Mouse (Mus musculus): ENCODE measurements around the gene Tcf7l2.

The Tcf7l2 gene

DNA sequence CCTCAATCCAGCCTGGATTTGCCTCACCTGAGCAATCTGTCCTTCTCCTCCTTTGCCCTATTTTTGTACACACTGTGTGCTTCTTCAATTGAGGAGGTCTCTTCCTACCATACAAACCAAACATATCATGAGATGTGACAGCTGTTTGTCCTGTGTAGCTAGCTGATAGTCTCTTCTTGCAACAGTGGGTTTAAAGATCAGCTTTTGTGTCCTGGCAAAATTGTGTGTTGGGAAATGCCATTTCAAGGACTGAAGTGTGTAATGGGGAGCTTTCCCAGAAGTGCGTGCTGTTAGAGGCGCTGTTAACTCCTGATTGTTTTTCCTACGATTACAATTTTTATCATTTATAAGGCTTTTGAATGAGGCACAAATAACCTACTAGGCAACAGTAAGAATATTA is 174.6 kb downstream of the Tcf7l2 start:
- no peak for DNase-seq

DNA sequence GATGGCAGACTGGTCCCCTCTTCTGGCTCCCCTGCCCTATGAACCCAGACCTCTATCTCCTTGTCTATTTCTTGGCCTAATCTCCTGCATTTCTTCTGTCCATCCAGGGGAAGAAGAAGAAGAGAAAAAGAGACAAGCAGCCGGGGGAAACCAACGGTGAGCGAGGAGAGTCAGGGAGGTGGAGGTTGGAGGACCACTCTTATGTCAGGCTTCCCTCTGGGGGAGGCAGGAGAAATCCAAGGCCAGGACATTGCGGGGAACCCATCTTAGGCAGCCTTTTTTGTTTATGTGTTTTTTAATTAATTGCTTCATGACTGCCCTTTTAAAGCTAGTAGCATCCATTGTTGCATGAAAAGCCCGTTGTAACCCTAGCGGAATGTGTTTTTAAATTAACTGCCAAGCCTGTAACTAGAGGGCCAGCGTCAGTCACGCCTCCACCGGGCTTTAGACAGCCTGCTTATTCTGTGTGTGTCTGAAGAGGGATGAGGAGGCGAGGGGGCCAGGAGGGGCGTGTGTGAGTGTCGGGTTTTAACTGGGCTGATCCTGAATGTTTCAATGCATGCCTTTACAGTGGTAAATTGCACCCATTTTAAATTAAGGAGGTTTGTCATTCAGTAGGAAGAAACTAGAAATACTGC is 182.3 kb downstream of the Tcf7l2 start:
- no peak for DNase-seq

DNA sequence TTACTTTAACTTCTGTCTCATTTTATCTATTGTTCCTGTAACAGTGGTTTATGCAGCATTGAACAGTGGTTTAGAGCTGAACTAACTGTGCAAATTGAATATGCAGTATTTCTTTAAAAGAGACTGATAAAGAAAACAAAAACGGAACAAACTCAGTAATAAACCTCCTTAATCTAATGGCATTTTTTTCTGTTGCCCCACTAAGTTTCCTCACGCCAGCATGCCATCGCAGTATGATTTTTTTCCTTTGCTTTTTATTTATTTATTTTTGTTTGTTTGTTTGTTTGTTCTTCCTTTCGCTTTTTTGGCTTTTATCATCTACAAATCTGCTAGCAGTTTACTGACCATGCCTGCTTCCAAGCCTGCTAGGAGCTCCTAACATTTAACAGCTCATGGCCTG is 183.2 kb downstream of the Tcf7l2 start:
- no peak for DNase-seq

DNA sequence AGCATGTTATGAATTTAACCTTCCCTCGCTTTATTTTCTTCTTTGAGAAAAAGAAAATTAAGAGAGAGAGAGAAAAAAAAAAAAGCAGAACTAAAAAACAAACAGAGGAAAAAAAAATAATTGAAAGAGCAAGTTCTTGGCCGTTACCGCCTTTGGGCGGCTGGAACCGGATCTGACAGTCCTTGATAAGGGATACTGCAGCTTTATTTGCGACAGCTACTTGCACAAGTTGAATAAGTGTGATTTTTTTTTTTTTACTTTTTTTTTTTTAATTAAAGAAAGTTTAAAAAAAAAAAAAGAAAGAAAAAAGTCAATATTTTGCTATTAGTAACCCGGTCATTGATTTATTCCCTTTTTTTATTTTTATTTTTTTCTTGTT is 183.8 kb downstream of the Tcf7l2 start:
- no peak for DNase-seq

DNA sequence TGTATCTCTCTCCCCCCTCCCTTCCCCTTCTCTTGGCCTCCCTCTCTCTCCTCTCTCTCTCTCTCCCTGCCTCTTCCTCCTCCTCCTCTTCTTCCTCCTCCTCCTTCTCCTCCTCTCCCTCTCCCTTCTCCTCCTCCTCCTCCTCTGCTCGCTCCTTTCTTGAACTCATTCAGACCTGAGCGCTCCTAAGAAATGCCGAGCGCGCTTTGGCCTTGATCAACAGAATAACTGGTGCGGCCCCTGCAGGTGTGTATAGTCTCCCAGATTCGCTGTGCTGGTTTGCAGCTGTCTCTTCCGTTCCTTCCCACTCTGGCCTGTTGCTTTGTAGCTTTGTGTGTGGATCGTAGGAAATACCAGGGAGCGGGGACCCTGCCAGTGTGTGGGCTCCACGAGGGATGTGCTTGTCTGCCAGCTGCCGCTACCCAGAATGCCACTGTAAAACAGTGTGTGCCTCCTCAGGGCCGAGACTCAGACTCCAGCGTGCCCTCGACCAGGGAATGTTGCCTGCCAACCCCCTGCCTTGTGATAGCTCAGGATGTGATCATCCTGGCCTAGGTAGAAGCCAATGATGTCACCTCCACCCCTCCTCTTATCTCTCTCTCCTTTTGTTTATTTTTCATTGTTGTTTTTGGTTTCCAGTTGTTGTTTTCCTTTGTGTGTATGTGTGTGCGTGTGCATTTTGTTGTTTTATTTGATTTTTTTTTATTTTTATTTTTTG is 184.3 kb downstream of the Tcf7l2 start:
- DNase-seq: no peak

DNA sequence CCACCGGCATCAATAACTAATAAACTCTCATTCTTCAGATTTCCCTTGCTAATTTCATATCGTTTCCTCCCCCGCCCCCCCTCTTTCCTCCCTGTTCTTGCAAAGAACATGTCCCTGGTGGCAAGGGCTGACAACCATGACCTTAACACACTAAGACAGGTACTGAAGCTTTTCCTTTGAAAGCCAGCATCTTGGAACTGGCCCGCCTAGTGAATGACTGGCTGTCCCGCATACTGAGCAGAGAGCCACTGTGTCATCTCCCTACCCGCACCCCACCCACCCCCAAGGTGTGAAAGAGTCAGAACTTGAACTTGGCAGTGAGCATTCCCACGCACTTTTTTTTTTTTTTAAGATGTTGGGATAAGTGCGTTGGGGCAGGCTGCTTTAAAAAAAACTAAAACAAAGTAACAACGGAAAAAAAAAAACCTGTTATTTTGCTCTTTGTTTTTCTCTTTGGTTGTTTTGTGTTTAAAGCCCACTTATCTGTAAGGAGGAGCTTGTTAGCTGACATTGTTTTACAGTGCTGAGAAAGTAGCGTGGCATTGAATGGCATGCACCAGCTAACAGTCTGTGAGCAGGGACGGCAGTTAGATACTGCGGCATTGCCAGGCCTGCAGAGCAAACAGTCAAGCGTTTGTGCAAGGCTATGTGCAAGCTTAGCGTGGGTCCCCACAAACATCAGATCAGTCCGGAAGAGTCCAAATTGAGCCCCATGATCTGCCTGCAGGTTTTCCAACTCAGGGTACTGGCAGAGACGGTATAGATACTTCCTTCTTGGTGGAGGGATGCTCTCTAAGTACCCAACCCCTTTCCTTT is 185.4 kb downstream of the Tcf7l2 start:
- no peak for DNase-seq

DNA sequence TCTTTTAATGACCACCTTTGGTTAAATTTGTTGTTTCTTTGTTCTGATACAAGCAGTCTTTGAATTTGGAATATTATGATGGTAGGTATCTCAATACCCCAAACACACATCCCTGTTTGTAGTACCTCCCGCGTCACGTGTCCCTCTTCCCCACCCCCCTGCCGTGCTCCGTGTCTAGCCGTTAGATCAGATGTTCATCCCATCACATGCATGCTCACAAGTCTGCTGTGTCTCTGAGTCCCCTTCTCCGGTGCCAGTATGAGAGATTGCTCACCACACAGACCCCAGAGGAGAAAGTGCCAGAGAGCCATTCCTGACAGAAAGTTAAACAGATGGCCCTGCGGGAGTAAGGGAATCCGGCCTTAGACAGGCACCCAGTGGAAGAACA is 186.0 kb downstream of the Tcf7l2 start:
- no peak for DNase-seq

DNA sequence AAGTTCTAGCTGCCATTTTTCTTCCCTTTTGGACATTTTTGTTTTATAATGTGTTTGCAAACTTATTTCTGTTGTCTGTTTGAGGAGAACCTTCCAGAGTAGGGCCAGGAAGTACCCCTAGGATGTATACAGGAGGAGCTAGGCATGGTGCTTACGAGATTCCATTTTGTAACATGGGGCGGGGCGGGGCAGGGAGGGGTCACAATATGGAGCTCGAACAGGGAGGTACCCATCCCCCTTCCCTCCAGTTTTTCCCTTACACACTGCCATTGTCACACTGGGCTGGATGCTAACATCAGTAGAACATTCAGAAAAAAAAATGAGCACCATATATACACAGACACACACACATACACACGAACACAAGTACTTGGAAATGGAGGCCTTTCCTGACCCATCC is 187.1 kb downstream of the Tcf7l2 start:
- no peak for DNase-seq

DNA sequence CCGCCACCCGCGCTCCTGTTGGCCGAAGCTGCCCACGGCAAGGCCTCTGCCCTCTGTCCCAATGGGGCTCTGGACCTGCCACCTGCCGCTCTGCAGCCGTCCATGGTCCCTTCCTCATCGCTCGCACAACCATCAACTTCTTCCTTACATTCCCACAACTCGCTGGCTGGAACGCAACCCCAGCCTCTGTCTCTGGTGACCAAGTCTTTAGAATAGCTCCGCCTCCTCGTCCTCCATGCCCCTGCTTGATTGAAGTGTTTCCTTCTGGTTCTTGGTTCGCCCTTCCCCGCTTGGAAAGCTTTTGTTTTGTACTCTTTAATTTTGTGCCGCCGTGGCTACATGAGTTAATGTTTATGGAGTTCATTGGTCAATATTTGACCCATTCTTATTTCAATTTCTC is 190.0 kb downstream of the Tcf7l2 start:
- DNase-seq: peak in 1 of 2 experiments; percentile 13

DNA sequence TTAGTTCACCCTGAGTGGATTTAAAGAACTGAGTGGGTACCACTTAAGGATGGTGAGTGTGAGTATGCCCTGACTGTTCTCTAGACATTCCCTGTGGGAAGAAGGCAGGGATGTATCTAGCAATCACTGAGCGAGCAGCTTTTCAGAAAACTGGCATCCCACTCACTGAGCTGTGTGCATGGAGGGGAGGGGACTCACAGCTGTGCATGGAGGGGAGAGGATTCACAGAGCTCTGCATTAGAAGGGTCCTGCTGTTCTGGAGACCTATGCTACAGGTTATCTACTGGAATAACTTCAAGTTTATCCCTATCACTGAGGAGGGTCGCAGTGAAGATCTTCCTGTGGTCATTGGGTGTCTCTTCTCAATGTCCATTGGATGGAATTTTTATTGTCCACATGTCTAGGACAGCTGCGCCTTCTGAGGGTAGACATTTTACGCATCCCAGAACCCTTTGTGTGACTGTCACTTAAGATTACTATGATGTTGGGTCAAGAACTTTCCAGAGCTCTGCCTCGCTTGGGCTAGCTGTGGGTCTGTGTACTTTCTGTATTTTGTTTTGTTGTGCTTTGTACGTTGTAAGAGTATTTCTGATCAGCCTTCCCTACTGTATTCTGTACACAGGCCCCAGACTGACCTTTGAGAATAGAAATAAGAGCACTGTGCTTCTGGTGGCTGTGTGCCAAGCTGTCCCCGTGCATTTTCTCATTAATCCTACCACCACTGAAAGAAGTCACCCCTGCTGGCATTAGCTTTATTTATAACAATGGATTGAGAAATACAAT is 192.5 kb downstream of the Tcf7l2 start:
- no peak for DNase-seq

DNA sequence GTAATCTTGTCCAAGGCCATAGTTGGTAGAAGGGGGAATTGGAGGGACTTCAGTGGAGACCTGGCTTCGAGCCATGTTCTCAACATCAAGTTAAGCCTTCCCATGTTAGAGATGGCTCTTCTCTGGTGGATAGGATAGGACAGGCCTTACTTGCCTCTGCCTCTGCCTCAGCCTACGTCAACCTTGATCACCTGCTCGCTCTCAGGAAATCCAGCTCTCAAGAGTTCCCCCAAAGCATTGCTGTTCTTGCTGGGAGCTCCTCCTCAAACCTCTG is 193.0 kb downstream of the Tcf7l2 start:
- DNase-seq: no peak

DNA sequence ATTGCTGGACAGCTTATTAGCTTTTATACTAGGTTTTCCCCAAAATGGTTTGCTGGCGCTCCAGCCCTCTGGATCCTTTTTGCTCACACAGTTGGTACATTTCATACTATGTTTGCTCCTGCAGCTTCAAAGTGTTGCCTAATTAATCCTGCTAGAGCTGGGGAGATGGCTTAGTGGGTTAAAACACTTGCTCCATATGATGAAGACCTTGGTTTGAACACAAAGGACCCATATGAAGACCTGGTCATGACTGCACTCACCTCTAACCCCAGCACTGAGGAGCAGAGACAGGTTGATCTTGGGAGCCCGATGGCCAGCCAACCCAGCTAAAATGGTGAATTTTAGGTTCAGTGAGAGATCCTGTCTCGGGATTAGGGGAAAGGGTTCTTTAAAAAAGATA is 195.4 kb downstream of the Tcf7l2 start:
- DNase-seq: no peak

DNA sequence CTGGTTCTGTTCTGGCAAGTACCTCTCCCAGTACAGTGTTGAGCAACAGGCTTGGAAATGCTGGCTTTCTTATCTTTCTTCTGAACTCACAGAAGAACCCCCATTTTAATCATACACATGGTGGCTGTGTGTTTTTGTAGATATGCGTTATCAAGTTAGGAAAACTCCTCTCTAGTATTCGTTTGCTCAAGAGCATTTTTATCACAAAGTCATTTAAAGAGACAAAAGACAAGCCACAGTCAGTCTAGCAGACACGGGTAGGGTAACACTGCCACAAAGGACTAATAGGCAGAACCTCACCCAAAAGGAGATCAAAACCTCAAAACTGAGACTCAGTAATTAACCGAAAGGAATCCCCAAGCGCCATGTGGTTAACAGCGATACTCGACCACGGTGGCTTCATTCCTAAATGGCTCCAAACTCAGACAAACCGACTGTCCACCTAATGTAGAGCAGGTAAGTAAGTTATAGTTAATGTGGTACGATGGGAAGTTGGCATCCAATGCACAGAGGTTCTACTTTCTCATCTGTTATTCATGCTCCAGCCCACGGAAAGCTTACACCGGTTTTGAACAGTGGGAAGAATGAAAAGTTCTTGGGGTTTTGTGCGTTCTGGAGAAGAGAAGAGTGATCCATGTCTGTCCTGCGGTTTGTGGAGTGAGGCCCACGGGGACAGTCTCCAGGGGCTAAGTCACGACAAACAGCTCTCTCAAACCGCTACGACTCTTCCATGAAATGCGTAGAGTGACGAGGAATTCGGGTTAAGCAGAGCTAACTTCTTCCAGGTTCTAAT is 196.8 kb downstream of the Tcf7l2 start:
- DNase-seq: no peak

DNA sequence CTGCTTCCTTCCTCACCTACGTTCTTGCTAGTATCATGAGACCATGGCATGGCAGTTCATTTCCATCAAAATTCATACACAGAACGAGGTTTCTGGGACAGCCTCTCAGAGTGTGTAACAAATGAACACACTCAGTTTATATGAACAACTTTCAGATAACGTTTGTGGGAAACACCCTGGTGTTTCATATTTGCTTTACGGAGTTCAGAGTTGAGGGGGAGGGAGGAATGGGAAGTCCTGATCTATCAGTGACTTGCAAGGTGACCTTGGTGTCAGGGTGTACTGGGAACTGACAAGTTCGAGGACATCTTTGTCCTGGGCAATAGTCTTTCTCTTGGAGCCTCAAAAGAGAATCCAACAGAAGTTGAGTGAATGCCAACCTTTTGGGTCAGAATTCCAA is 197.5 kb downstream of the Tcf7l2 start:
- no peak for DNase-seq

DNA sequence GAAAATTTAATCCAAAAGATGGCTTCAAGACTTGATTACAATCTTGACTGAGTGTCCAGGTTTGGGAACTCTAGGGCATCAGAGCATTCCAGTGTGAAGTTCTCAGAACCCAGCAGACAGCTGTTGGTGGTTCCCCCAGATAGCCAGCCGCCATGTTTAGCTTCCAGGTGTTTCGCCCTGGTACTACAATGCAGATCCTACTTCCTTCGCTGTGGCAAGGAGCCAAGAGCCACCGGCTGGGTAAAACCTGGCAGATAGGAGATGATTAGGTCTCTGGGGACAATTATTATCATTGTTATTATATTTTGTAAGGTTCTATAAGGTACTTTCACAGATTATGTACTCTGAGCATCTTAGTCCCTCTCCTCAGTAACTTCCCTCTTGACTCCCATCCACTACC is 198.1 kb downstream of the Tcf7l2 start:
- DNase-seq: no peak

DNA sequence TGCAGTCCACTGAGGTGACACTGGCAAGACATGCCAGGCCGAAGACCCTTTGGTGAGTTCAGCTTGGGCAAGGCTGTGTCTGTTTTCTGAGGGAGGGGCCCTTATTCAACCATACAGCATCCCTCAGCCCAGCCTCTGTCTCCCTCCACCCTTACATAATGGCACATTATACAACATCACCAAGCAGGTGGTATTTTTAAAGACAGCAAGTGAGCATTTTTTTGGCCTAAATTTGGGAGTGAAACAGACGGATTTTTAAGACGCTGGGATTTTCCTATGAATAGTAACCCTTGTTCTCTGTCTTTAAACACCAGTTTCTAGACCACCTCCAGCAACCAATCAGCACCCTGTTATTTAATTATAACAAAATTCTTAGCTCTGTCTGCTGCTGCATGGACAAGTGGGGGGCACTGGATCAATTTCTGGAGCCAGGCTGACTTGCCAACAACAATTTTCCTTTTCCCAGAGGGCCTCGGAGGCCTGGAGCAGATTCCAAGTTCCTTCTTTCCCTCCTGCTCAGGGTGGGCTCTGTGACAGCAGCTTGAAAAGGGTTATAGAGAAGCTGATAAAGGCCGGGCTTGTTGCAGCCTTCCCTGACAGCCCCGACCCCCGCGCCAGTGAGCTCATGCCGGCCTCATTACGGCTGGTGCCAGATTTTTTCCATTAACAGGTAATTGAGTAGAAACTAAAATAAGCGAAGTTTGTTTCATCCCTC is 199.1 kb downstream of the Tcf7l2 start:
- DNase-seq: no peak

DNA sequence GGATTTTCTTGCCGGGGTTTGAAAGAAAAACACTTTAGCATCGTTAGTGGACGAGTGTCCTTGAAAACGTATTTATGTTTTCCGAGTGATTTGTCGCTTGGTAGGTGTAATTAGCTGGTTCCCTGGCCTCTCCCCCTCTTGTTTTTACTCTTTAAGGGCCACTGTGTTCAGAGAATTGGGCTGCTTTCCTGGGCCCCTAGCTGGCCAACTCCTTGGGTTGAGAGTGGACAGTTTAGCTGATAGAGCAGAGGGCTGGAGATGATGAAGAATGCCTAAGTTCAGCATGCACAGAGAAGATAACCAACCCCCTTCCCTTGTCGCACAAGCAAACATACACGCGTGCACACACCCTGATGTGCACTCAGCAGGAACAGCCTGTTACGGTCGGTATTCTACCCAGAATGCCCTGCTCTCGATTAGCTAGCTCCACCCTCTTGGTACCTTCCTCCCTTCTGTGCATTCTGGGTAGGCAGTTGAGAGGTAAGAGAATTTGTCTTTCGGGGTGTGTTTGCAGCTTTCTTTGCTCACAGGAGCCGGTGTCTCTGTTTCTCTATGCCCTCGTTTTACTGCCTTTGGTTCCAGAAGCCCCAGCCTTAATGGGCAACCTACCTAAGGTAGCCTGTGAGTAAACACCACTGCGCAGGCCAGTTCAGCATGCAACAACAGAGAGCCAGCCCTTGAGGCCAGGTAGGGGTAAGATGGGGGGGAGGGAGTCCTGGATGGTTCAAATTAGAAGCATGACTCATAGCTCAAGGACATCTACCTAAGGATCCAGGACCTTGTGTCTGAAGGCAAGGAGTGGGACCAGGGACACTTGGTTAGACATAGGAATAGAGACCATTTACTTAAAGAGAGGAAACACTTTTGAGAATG is 199.9 kb downstream of the Tcf7l2 start:
- DNase-seq: no peak

DNA sequence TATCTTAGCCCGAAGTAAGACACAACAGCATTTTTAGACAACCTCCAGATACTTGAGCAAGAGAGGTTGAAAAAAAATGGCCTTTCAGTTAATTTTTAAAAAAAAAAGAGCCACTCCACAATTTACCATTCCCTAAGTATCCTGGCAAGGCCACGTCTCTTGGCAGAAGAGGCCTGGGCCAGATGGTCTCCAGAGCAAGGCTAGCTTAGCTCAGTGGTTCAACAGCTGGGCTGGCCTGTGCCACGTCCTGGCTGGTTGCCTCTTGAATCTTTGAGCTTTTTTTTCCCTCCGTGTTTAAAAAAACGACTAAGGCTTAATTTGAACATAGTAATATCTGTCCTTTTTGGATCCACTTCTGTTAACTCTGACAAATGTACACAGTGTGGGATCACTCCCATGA is 209.8 kb downstream of the Tcf7l2 start:
- no peak for DNase-seq

DNA sequence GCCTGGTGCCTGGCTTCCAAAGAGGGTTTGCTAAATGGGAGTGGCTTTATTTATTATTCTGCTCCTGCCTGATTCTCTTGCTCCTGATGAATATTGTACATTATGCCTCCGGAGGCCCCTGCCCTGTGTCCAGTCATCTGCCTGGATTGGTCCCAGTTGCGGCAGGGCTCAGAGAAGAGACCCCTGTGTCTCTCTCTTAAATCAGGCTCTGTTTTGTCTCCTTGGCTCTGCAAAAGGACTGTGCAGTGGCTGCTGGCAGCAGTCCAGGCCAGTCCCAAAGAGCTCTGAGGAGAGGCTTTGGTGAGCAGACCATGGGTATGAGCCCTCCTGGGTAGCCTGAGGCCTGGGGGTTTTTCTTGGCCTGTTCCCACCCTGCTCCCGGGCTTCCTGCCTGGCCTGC is 211.6 kb downstream of the Tcf7l2 start:
- DNase-seq: no peak

DNA sequence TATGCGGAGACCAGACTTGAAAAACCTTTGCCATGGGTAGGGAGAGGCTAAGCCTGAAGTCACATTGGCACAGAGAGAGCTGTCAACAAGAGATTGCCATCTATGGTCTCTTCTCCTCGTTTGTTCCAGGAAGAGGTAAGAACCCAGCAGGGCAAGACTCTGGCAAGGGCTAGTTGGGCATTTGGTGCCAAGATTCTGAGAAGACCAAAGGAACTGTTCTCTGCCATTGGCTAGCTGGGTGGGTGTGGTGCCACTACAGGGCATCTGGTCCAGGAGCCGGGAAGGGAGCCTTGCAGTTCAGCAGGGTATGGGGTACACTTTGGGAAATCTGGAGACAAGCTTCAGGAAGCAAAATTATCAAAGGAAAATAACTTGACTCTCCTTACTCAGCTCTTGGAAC is 213.5 kb downstream of the Tcf7l2 start:
- no peak for DNase-seq

DNA sequence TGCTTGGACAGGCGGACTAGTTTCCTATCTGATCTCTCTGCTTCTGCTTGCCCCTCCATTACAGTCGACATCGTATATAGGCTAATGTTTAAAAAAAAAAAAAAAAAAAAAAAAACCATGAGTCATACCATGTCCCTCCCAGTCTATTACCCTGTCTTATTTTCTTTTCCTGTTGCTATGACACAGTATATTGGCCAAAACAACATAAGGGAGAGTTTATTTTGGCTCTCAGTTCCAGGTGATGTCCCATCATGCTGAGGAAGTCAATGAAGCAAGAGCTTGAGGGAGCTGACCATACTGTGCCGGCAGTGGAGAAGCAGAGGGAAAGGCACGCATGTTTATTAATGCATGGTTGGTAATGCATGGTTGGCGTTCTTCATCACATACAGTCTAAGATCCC is 215.1 kb downstream of the Tcf7l2 start:
- DNase-seq: no peak

Measured in kidney, adult 8-10 months (tissue).